Mouse (Mus musculus): ENCODE results near the gene Rbm17.
A peak's percentile ranks its signal among the peaks of the same experiment; 100 is the strongest.

Rbm17 gene

DNA sequence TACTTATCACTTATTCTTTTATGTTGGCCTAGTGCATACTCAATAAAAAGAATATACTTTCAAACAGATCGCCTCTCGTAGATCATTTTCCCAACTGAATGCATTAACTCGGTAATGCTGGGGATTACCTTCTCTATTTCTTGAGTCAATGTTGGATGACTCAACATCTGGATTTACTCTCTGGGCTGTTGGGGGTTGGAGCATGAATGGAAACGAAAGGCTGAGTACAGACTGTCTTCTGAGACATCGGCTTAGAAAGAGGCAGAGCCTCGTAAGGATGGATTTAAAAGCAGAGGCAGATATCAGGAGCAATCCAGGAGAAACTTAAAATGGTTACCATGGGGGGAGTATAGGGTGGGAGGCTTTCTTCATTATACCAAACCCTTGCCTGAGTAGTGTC, 25.8 kb downstream of the Rbm17 start:
- peaks cover 16% of the 10 kb centered on the region for H3K36me3 ChIP-seq (ENCODE audit: insufficient read depth, low read length)
- TF ChIP-seq NANOG (IDR thresholded peaks at IDR 0.05; ENCODE audit: borderline replicate concordance, low read length), result no peak
- no peak for TF ChIP-seq POU5F1 (IDR thresholded peaks at IDR 0.05; ENCODE audit: borderline replicate concordance, low read length)
- no peak for TF ChIP-seq CTCF (conservative IDR thresholded peaks at IDR 0.05; ENCODE audit: low read length)
- peaks cover 14% of the 10 kb centered on the region for H3K9me3 ChIP-seq (ENCODE audit: low read length)
- no peak overlapping the region for H3K4me3 ChIP-seq (replicated peaks; ENCODE audit: low read length)
- peaks cover 3% of the 10 kb centered on the region; the same call in 1 of the 2 replicates for H3K27me3 ChIP-seq (ENCODE audit: insufficient read depth, low read length)
- H3K4me1 ChIP-seq (replicated peaks; ENCODE audit: low read depth, low read length), result peaks cover 6% of the 10 kb centered on the region; the same call in 1 of the 2 replicates

DNA sequence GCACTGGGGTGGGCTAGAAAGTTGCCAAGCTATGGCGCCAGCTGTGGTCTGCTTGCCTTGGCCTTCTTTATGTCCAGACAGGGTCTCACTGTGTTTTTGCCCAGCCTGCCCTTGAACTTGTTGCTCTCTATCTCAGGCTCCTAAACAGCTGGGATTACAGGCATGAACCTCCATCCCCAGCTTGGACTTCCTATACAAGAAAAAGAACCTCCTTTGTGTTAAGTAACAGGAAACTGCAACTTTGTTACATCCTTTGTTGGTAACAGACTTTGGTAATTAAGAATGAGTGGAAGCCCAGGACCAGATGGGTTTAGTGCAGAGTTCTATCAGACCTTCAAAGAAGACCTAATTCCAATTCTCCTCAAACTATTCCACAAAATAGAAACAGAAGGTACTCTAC, 30.3 kb downstream of the Rbm17 start:
- no peak for TF ChIP-seq CTCF (conservative IDR thresholded peaks at IDR 0.05; ENCODE audit: low read length)
- no peak for TF ChIP-seq NANOG (IDR thresholded peaks at IDR 0.05; ENCODE audit: borderline replicate concordance, low read length)
- TF ChIP-seq POU5F1 (IDR thresholded peaks at IDR 0.05; ENCODE audit: borderline replicate concordance, low read length), result no peak
- H3K27me3 ChIP-seq (ENCODE audit: insufficient read depth, low read length), result peaks cover 3% of the 10 kb centered on the region; the same call in 1 of the 2 replicates
- peaks cover 30% of the 10 kb centered on the region for H3K4me1 ChIP-seq (replicated peaks; ENCODE audit: low read depth, low read length)
- no peaks in the 10 kb centered on the region for H3K9me3 ChIP-seq (ENCODE audit: low read length)
- H3K36me3 ChIP-seq (ENCODE audit: insufficient read depth, low read length), result no peaks in the 10 kb centered on the region
- H3K4me3 ChIP-seq (replicated peaks; ENCODE audit: low read length), result no peak overlapping the region

DNA sequence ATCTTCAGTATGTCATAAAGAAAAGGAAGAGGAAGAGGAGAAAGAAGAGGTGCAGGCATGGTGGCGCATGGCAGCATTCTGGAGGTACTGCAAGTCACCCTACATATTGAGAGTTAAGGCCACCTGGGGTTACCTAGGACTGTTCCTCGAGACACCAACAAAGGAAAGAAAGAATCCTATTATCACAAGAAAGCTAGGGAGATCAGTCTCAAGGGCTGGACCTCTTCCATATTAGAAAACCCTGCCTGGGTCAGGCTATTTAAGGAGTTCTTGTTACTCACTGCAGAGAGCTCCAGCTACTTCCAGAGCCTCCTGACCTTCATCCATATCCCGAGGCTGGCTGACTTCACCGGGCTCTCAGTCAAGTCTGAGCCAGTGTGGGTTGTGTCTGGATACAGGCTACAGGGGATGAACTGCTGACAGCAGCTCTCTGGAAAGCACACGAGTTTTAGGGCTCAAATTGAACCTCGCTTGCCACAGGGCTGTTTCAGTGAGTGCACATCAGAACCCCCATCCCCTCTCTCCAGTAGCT, 32.9 kb downstream of the Rbm17 start:
- Histone ChIP-seq H3K4me1 (replicated peaks; ENCODE audit: low read depth, low read length) (peaks cover 47% of the 10 kb centered on the region), H3K9me3 (ENCODE audit: low read length) (no peaks in the 10 kb centered on the region), H3K36me3 (ENCODE audit: insufficient read depth, low read length) (no peaks in the 10 kb centered on the region), H3K27me3 (ENCODE audit: insufficient read depth, low read length) (peaks cover 3% of the 10 kb centered on the region; the same call in 1 of the 2 replicates), H3K4me3 (replicated peaks; ENCODE audit: low read length) (no peak overlapping the region)
- no peak for TF ChIP-seq POU5F1 (IDR thresholded peaks at IDR 0.05; ENCODE audit: borderline replicate concordance, low read length)
- TF ChIP-seq NANOG (IDR thresholded peaks at IDR 0.05; ENCODE audit: borderline replicate concordance, low read length), result peak; percentile 89
- peak; percentile 20; the same call in 1 of the 2 replicates for TF ChIP-seq CTCF (conservative IDR thresholded peaks at IDR 0.05; ENCODE audit: low read length)

DNA sequence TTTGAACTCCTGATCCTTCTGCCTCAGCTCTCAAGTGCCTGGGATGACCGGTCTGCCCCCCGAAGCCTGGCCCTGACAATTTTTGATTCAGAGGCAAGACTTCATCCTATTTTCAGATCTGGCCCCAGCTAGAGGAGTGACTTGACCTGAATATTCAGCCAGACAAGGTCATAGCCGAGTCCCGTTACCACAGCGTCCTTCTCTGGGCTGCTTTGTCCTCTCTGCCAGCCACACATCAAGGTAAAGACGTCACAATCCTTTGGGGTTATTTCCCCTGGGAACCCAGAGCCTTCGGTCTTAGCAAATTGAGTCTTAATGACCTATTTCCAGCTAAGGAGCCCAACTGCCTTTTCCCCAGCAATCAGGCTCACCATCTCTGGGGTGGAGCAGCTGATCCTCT, 35.5 kb downstream of the Rbm17 start:
- Histone ChIP-seq H3K9me3 (ENCODE audit: low read length) (peaks cover 8% of the 10 kb centered on the region), H3K4me3 (replicated peaks; ENCODE audit: low read length) (no peak overlapping the region), H3K4me1 (replicated peaks; ENCODE audit: low read depth, low read length) (peaks cover 50% of the 10 kb centered on the region), H3K36me3 (ENCODE audit: insufficient read depth, low read length) (no peaks in the 10 kb centered on the region), H3K27me3 (ENCODE audit: insufficient read depth, low read length) (peaks cover under 1% of the 10 kb centered on the region; the same call in 1 of the 2 replicates)
- TF ChIP-seq POU5F1 (IDR thresholded peaks at IDR 0.05; ENCODE audit: borderline replicate concordance, low read length) (no peak), CTCF (conservative IDR thresholded peaks at IDR 0.05; ENCODE audit: low read length) (no peak), NANOG (IDR thresholded peaks at IDR 0.05; ENCODE audit: borderline replicate concordance, low read length) (no peak)

DNA sequence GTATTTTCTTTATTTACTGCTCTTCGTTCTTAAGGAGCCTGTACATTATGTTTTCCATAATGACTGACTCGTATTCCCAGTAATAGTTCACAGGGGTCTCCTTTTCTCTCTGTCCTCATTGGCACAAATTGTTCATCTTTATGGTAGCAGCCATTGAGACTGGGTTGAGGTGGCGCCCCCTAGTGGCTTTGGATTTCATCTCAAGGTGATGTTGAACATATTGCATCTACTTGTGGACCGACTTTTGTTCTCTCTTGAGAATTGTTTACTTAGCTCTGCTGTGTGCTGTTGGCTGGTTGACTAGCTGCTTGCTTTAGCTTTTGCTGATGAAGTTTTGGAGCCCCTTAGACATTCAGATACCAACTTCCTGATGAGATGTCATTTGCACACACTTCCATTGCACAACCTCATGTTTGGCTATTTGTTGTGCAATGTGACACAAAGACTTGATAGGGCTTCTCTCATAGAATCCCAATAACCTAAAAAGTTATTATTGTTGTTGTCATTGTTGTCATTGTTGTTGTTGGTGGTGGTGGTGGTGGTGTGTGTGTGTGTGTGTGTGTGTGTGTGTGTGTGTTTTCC, 36.1 kb downstream of the Rbm17 start:
- H3K36me3 ChIP-seq (ENCODE audit: insufficient read depth, low read length), result no peaks in the 10 kb centered on the region
- H3K9me3 ChIP-seq (ENCODE audit: low read length), result peaks cover 14% of the 10 kb centered on the region
- no peaks in the 10 kb centered on the region for H3K27me3 ChIP-seq (ENCODE audit: insufficient read depth, low read length)
- H3K4me3 ChIP-seq (replicated peaks; ENCODE audit: low read length), result no peak overlapping the region
- H3K4me1 ChIP-seq (replicated peaks; ENCODE audit: low read depth, low read length), result peaks cover 50% of the 10 kb centered on the region
- TF ChIP-seq CTCF (conservative IDR thresholded peaks at IDR 0.05; ENCODE audit: low read length) (peak; percentile 87), POU5F1 (IDR thresholded peaks at IDR 0.05; ENCODE audit: borderline replicate concordance, low read length) (no peak)

DNA sequence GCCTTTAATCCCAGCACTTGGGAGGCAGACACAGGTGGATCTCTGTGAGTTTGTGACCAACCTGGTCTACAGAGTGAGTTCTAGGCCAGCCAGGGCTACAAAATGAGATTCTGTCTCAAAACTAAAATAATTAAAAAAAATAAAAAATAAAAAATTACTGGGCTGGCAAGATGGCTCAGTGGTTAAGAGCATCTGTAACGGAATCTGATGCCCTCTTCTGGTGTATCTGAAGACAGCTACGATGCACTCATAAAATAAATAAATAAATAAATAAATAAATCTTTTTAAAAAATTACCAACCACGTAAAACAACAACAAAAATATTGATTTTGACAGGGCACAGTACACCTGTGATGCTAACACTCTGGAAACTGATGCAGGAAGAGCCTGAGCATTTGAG, 37.1 kb downstream of the Rbm17 start:
- TF ChIP-seq CTCF (conservative IDR thresholded peaks at IDR 0.05; ENCODE audit: low read length) (no peak), POU5F1 (IDR thresholded peaks at IDR 0.05; ENCODE audit: borderline replicate concordance, low read length) (no peak)
- no peaks in the 10 kb centered on the region for H3K27me3 ChIP-seq (ENCODE audit: insufficient read depth, low read length)
- H3K4me3 ChIP-seq (replicated peaks; ENCODE audit: low read length), result no peak overlapping the region
- H3K36me3 ChIP-seq (ENCODE audit: insufficient read depth, low read length), result no peaks in the 10 kb centered on the region
- peaks cover 46% of the 10 kb centered on the region for H3K4me1 ChIP-seq (replicated peaks; ENCODE audit: low read depth, low read length)
- peaks cover 16% of the 10 kb centered on the region for H3K9me3 ChIP-seq (ENCODE audit: low read length)

DNA sequence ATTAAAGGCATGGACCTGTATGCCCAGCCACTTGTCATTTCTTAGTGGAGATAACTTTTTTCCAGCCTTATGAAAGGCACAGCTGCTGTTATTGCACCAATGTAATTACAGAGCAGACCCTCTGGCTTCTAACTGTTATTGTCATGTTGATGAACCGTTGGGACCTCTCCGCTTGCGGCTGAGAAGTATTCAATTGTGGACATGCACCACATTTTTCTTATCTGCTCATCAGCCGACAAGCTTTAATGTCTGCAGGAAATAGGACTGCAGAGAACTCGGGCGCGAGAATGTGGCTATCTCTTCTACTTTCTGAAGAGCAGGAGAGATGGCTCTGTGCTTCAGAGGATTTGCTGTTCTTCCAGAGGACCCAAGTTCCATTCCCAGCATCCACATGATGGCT, 37.7 kb downstream of the Rbm17 start:
- Histone ChIP-seq H3K4me1 (replicated peaks; ENCODE audit: low read depth, low read length) (peaks cover 40% of the 10 kb centered on the region), H3K4me3 (replicated peaks; ENCODE audit: low read length) (no peak overlapping the region), H3K36me3 (ENCODE audit: insufficient read depth, low read length) (no peaks in the 10 kb centered on the region), H3K9me3 (ENCODE audit: low read length) (peaks cover 16% of the 10 kb centered on the region), H3K27me3 (ENCODE audit: insufficient read depth, low read length) (no peaks in the 10 kb centered on the region)
- no peak for TF ChIP-seq NANOG (IDR thresholded peaks at IDR 0.05; ENCODE audit: borderline replicate concordance, low read length)
- TF ChIP-seq POU5F1 (IDR thresholded peaks at IDR 0.05; ENCODE audit: borderline replicate concordance, low read length), result no peak
- TF ChIP-seq CTCF (conservative IDR thresholded peaks at IDR 0.05; ENCODE audit: low read length), result no peak

DNA sequence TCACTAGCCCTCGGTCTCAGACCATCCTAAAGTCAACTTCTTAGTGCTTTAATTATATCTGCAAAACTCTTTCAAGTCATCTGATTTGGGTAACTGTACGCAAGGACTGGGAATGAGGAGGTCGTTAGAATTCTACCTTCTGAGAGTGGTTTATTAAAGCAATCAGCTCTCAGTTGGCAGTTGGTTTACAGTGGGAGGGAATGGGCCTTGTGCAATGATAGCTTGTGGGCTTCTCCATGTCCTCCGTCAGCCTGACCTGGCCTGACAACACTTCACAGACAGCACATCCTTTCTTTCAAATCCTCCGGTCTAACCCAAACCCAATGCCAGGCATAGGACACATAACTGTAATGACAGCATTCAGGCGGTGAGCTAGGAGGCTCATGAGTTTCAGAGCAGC, 39.2 kb downstream of the Rbm17 start:
- no peak overlapping the region for H3K4me3 ChIP-seq (replicated peaks; ENCODE audit: low read length)
- peaks cover 16% of the 10 kb centered on the region for H3K9me3 ChIP-seq (ENCODE audit: low read length)
- TF ChIP-seq POU5F1 (IDR thresholded peaks at IDR 0.05; ENCODE audit: borderline replicate concordance, low read length) (no peak), NANOG (IDR thresholded peaks at IDR 0.05; ENCODE audit: borderline replicate concordance, low read length) (no peak), CTCF (conservative IDR thresholded peaks at IDR 0.05; ENCODE audit: low read length) (no peak)
- peaks cover 29% of the 10 kb centered on the region for H3K4me1 ChIP-seq (replicated peaks; ENCODE audit: low read depth, low read length)
- H3K36me3 ChIP-seq (ENCODE audit: insufficient read depth, low read length), result no peaks in the 10 kb centered on the region
- H3K27me3 ChIP-seq (ENCODE audit: insufficient read depth, low read length), result no peaks in the 10 kb centered on the region

DNA sequence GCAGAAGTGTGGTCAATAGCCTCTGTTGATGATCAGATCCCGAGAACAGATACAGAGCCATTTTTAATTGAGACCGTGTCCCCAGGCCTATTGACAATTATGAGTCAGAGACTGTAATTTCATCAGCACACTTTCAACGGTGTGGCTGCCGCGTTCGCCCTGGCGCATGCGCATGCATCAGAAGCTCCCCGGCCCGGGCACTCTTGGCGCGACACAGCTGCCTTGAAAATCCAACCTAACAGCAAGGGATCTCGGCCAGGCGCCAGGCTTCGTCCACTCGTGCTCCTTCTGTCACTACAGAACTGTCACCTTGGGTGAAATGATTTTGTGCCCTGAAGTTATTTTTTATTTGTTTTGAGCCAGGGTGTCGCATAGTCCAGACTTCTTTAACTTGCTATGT, 40.7 kb downstream of the Rbm17 start:
- Histone ChIP-seq H3K27me3 (ENCODE audit: insufficient read depth, low read length) (peaks cover 3% of the 10 kb centered on the region; the same call in 1 of the 2 replicates), H3K4me1 (replicated peaks; ENCODE audit: low read depth, low read length) (peaks cover 22% of the 10 kb centered on the region), H3K36me3 (ENCODE audit: insufficient read depth, low read length) (no peaks in the 10 kb centered on the region), H3K9me3 (ENCODE audit: low read length) (peaks cover 16% of the 10 kb centered on the region), H3K4me3 (replicated peaks; ENCODE audit: low read length) (no peak overlapping the region)
- TF ChIP-seq CTCF (conservative IDR thresholded peaks at IDR 0.05; ENCODE audit: low read length), result no peak
- TF ChIP-seq NANOG (IDR thresholded peaks at IDR 0.05; ENCODE audit: borderline replicate concordance, low read length), result no peak
- no peak for TF ChIP-seq POU5F1 (IDR thresholded peaks at IDR 0.05; ENCODE audit: borderline replicate concordance, low read length)

Measured in E14TG2a.4 (cell line).